12 mouse cellular contexts compared by ENCODE assay signal in genomic region chr3:57604618-57605015, GRCm38 (mm10). TPM values are rescaled to one million over a fixed set of nuclear protein-coding genes. Genes with fewer than 3 reads are reported as not detected.
DNase-seq lines count a peak whose midpoint lies in the region; ATAC-seq and TF ChIP-seq lines count a peak whose summit lies in the region.
"Had no signal": no experiment of that assay in that cellular context is flagged by ENCODE, and none has a peak within 500 bp of the region (broad histone marks: within the 10 kb centered on the region; RNA-seq: fewer than 3 reads in every experiment).

No protein-coding gene starts in this region.

- no peak overlapping the region for H3K4me3 ChIP-seq in lung, embryonic 14.5 days (ENCODE audit: low read depth, low read length)
- H3K4me3 ChIP-seq in lung, adult 2 months (replicated peaks; ENCODE audit: extremely low read depth, low read depth, low read length), result no peak overlapping the region
- H3K4me3 ChIP-seq in embryonic facial prominence, embryonic 13.5 days, result no peak overlapping the region
- H3K4me3 ChIP-seq in heart, embryonic 16.5 days (ENCODE audit: low read length), result no peak overlapping the region
- no peak overlapping the region for H3K4me3 ChIP-seq in stomach, embryonic 15.5 days (replicated peaks)
- no peak overlapping the region for H3K4me3 ChIP-seq in hindbrain, embryonic 11.5 days (ENCODE audit: low read depth, low read length)
- H3K4me3 ChIP-seq: megakaryocyte, embryonic 14.5 days had no signal

- no peaks in the 10 kb centered on the region for H3K9me3 ChIP-seq in lung, embryonic 14.5 days (ENCODE audit: low read depth, low read length)
- H3K9me3 ChIP-seq in embryonic facial prominence, embryonic 13.5 days, result no peaks in the 10 kb centered on the region
- no peaks in the 10 kb centered on the region for H3K9me3 ChIP-seq in heart, embryonic 16.5 days (replicated peaks; ENCODE audit: control insufficient read depth, low read length)
- no peaks in the 10 kb centered on the region for H3K9me3 ChIP-seq in stomach, embryonic 15.5 days
- H3K9me3 ChIP-seq in hindbrain, embryonic 11.5 days (ENCODE audit: control insufficient read depth, low read length), result no peaks in the 10 kb centered on the region
- H3K9me3 ChIP-seq: megakaryocyte, embryonic 14.5 days had no signal

- WGBS in lung, embryonic 14.5 days, result 32% methylated on average over 1 of the region's 1 CpGs
- 32% methylated on average over 1 of the region's 1 CpGs for WGBS in lung, adult 2 months
- 26% methylated on average over 1 of the region's 1 CpGs for WGBS in embryonic facial prominence, embryonic 13.5 days
- 60% methylated on average over 1 of the region's 1 CpGs for WGBS in heart, embryonic 16.5 days
- WGBS in stomach, embryonic 15.5 days, result 41% methylated on average over 1 of the region's 1 CpGs
- WGBS in hindbrain, embryonic 11.5 days, result 53% methylated on average over 1 of the region's 1 CpGs

- H3K4me2 ChIP-seq in lung, embryonic 14.5 days, result no peak overlapping the region
- H3K4me2 ChIP-seq in embryonic facial prominence, embryonic 13.5 days, result no peak overlapping the region
- H3K4me2 ChIP-seq in heart, embryonic 16.5 days (ENCODE audit: low read depth, low read length), result no peak overlapping the region
- no peak overlapping the region for H3K4me2 ChIP-seq in stomach, embryonic 15.5 days
- no peak overlapping the region for H3K4me2 ChIP-seq in hindbrain, embryonic 11.5 days (replicated peaks; ENCODE audit: low read depth, low read length)

- no peaks in the 10 kb centered on the region for H3K4me1 ChIP-seq in lung, embryonic 14.5 days (ENCODE audit: insufficient read depth)
- H3K4me1 ChIP-seq in lung, adult 2 months (ENCODE audit: control insufficient read depth, insufficient read depth, low read length), result no peaks in the 10 kb centered on the region
- no peaks in the 10 kb centered on the region for H3K4me1 ChIP-seq in embryonic facial prominence, embryonic 13.5 days
- peaks cover 6% of the 10 kb centered on the region; the same call in 1 of the 2 replicates for H3K4me1 ChIP-seq in heart, embryonic 16.5 days (ENCODE audit: control insufficient read depth, insufficient read depth, low read length)
- H3K4me1 ChIP-seq in stomach, embryonic 15.5 days, result no peaks in the 10 kb centered on the region
- H3K4me1 ChIP-seq in hindbrain, embryonic 11.5 days (replicated peaks; ENCODE audit: control insufficient read depth, insufficient read depth, low read length), result no peaks in the 10 kb centered on the region
- H3K4me1 ChIP-seq: megakaryocyte, embryonic 14.5 days had no signal

- peak; percentile 48 for DNase-seq in lung, embryonic 14.5 days
- no peak for DNase-seq in lung, adult 2 months
- no peak for DNase-seq in thymus, postnatal 14 days
- no peak for DNase-seq in hindbrain, embryonic 11.5 days (ENCODE audit: low spot score)
- DNase-seq: cerebellum, adult 2 months; layer of hippocampus, postnatal 36 days; right cerebral cortex, postnatal 25 days had no signal

- no peak overlapping the region for H3K27ac ChIP-seq in lung, embryonic 14.5 days (ENCODE audit: low read depth)
- H3K27ac ChIP-seq in embryonic facial prominence, embryonic 13.5 days, result peak overlapping the region; percentile 44; the same call in 1 of the 2 replicates
- H3K27ac ChIP-seq in heart, embryonic 16.5 days (ENCODE audit: low read length), result peak overlapping the region; percentile 52; the same call in 1 of the 2 replicates
- H3K27ac ChIP-seq in stomach, embryonic 15.5 days, result peak overlapping the region; percentile 32; the same call in 1 of the 2 replicates
- no peak overlapping the region for H3K27ac ChIP-seq in hindbrain, embryonic 11.5 days (ENCODE audit: low read depth, low read length)
- H3K27ac ChIP-seq: hindbrain, postnatal 0 days had no signal

- no peaks in the 10 kb centered on the region for H3K27me3 ChIP-seq in lung, embryonic 14.5 days (ENCODE audit: insufficient read depth, low read length)
- no peaks in the 10 kb centered on the region for H3K27me3 ChIP-seq in embryonic facial prominence, embryonic 13.5 days
- no peaks in the 10 kb centered on the region for H3K27me3 ChIP-seq in heart, embryonic 16.5 days (ENCODE audit: control insufficient read depth, insufficient read depth, low read length)
- no peaks in the 10 kb centered on the region for H3K27me3 ChIP-seq in stomach, embryonic 15.5 days (replicated peaks)
- no peaks in the 10 kb centered on the region for H3K27me3 ChIP-seq in hindbrain, embryonic 11.5 days (ENCODE audit: control insufficient read depth, insufficient read depth, low read length)
- H3K27me3 ChIP-seq: megakaryocyte, embryonic 14.5 days had no signal

- H3K36me3 ChIP-seq in lung, embryonic 14.5 days (ENCODE audit: insufficient read depth), result no peaks in the 10 kb centered on the region
- H3K36me3 ChIP-seq in embryonic facial prominence, embryonic 13.5 days, result no peaks in the 10 kb centered on the region
- H3K36me3 ChIP-seq in heart, embryonic 16.5 days (ENCODE audit: control insufficient read depth, insufficient read depth), result no peaks in the 10 kb centered on the region
- H3K36me3 ChIP-seq in stomach, embryonic 15.5 days, result no peaks in the 10 kb centered on the region
- no peaks in the 10 kb centered on the region for H3K36me3 ChIP-seq in hindbrain, embryonic 11.5 days (ENCODE audit: control insufficient read depth, insufficient read depth, low read length)

- ATAC-seq in lung, embryonic 14.5 days (ENCODE audit: insufficient read depth), result peak; percentile 56
- no peak for ATAC-seq in embryonic facial prominence, embryonic 13.5 days (ENCODE audit: insufficient number of reproducible peaks, insufficient read depth, low FRiP score, low TSS enrichment, low read depth)
- peak; percentile 63 for ATAC-seq in heart, embryonic 16.5 days (replicated peaks; ENCODE audit: extremely low read depth, insufficient read depth, low FRiP score)
- ATAC-seq in stomach, embryonic 15.5 days (ENCODE audit: insufficient read depth, low FRiP score, low read depth), result peak; percentile 47; the same call in 1 of the 2 replicates
- no peak for ATAC-seq in hindbrain, embryonic 11.5 days (ENCODE audit: low FRiP score)
- ATAC-seq: hindbrain, postnatal 0 days had no signal

- H3K9ac ChIP-seq in lung, embryonic 14.5 days, result no peak overlapping the region
- no peak overlapping the region for H3K9ac ChIP-seq in embryonic facial prominence, embryonic 13.5 days
- H3K9ac ChIP-seq in heart, embryonic 16.5 days (ENCODE audit: low read length), result no peak overlapping the region
- H3K9ac ChIP-seq in stomach, embryonic 15.5 days, result no peak overlapping the region
- no peak overlapping the region for H3K9ac ChIP-seq in hindbrain, embryonic 11.5 days (ENCODE audit: low read depth, low read length)

- no peak for TF ChIP-seq CTCF in lung, embryonic 14.5 days (IDR thresholded peaks at IDR 0.05; ENCODE audit: low read depth)
- TF ChIP-seq CTCF in lung, adult 2 months (IDR thresholded peaks at IDR 0.05; ENCODE audit: insufficient read depth, low read length), result no peak

- TF ChIP-seq POLR2A in lung, adult 2 months (IDR thresholded peaks at IDR 0.05; ENCODE audit: borderline replicate concordance, extremely low read depth, low read depth, low read length), result no peak

RNA-seq across cellular contexts. Expression of gene Wwtr1, which starts 28.9 kb away (rescaled TPM):
- polyA plus RNA-seq in lung, embryonic 14.5 days (2014; fragmentation: Nextera tagmentation; extraction: Ambion mirVana), result 23.4 and 24.8 TPM in 2 replicates
- polyA plus RNA-seq in lung, adult 2 months (2012; rRNA removed), result 55.7 and 58.7 TPM in 2 replicates
- polyA plus RNA-seq in embryonic facial prominence, embryonic 13.5 days (2015; fragmentation: Nextera tagmentation; extraction: Ambion mirVana), result 23.8 and 26.1 TPM in 2 replicates
- 17.7 and 20.0 TPM in 2 replicates for polyA plus RNA-seq in heart, embryonic 16.5 days (2015; fragmentation: Nextera tagmentation; extraction: Ambion mirVana)
- polyA plus RNA-seq in stomach, embryonic 15.5 days (2015; fragmentation: Nextera tagmentation; extraction: Ambion mirVana), result 16.9 and 18.9 TPM in 2 replicates
- 10.0 and 15.6 TPM in 2 replicates for polyA plus RNA-seq in hindbrain, embryonic 11.5 days (2014; fragmentation: Nextera tagmentation; extraction: Ambion mirVana)

RNA-seq across cellular contexts. Expression of gene Commd2, which starts 46.9 kb away (rescaled TPM):
- 102 and 106 TPM in 2 replicates for polyA plus RNA-seq in lung, embryonic 14.5 days (2014; fragmentation: Nextera tagmentation; extraction: Ambion mirVana)
- 19.5 and 23.1 TPM in 2 replicates for polyA plus RNA-seq in lung, adult 2 months (2012; rRNA removed)
- 84.6 and 94.2 TPM in 2 replicates for polyA plus RNA-seq in embryonic facial prominence, embryonic 13.5 days (2015; fragmentation: Nextera tagmentation; extraction: Ambion mirVana)
- 47.1 and 54.3 TPM in 2 replicates for polyA plus RNA-seq in heart, embryonic 16.5 days (2015; fragmentation: Nextera tagmentation; extraction: Ambion mirVana)
- 66.4 and 85.6 TPM in 2 replicates for polyA plus RNA-seq in stomach, embryonic 15.5 days (2015; fragmentation: Nextera tagmentation; extraction: Ambion mirVana)
- 101 and 110 TPM in 2 replicates for polyA plus RNA-seq in hindbrain, embryonic 11.5 days (2014; fragmentation: Nextera tagmentation; extraction: Ambion mirVana)

Comparison
In these comparisons a context has a peak if more than half of its experiments do, and no peak if none do; other contexts are left out.
1. ATAC-seq: peak in lung, embryonic 14.5 days (single experiment), heart, embryonic 16.5 days (single experiment) and stomach, embryonic 15.5 days (single experiment); none in embryonic facial prominence, embryonic 13.5 days (single experiment) and hindbrain, embryonic 11.5 days (single experiment).
2. H3K27ac ChIP-seq: peak in embryonic facial prominence, embryonic 13.5 days (single experiment), heart, embryonic 16.5 days (single experiment) and stomach, embryonic 15.5 days (single experiment); none in lung, embryonic 14.5 days (single experiment) and hindbrain, embryonic 11.5 days (single experiment).